Mouse (Mus musculus): Measurements from ENCODE around the gene Cog2. TPM values are rescaled to one million over a fixed set of nuclear protein-coding genes. Genes with fewer than 3 reads are reported as not detected.
A peak's percentile ranks its signal among the peaks of the same experiment; 100 is the strongest.

Gene Cog2
- 10 to 100 TPM; 37.1 to 41.7 TPM for total RNA-seq (2021)

DNA sequence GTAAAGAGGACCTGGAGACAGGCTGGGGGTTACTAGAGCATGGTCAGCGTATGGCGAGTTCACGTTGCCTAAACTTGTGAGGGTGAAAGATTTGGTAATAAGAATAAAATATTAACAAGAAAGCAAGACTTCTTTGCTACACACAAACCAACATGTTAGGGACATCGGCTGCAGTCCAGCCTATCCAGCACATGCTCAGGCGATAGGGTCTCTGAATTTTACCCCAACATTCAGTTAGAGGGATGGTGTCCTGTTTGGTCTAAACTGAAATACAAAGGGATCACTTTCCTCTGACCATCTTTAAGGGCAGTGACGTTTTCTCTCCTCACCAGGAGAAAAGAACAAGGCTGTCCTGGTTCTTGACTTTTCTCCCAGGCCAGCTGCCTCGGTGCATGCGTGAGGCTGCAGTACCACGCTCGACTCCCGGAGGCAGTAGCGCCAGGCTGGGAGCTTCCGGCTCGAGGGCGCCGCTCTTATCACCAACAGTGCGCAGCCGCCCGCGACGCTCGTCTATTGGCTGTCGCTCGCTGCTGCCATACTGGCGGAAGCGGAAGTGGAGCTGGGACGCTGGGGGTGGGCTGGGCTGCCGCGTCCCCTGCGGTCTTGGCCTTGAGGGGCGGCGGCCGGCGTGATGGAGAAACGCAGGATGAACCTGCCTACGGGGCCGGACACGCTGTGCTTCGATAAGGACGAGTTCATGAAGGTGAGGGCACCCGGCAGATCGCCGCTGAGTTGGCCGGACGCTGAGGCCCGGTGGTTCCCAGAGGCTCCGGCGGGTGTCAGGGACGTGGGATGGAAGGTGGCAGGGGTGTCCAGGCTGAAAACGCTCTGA lies at the start of gene Cog2:
Gene Cog2, plus strand, starts transcription at position 519 of the 832 bp plus-strand sequence.
- intact Hi-C loops (cut with DNase I), result loop anchor here (5.0 kb wide), 1 partner anchor 88 kb away; no protein-coding TSS in a partner anchor
- peak; percentile 90 to 91 for DNase-seq (ENCODE audit: low spot score in 2 of 2)

DNA sequence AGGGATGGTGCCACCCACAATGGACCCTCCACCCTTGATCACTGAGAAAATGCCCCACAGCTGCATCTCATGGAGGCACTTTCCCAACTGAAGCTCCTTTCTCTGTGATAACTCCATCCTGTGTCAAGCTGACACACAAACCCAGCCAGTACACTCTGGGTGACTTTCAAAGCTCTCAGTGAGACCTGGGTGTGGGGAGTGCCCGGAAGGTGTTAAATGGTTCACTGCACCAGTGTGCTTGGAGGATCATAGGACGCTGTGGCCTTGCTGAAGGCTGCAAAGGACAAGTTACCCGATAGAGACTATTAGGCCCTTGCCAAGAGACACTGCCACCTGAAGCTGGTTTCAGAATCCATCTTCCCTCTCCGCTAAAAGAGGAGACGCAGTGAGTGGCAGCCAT lies 44.9 kb upstream of the Cog2 start:
- no peak for DNase-seq (ENCODE audit: low spot score in 2 of 2)
- intact Hi-C loops (cut with DNase I), result loop anchor here (2.0 kb wide), 1 partner anchor 41 kb away; no protein-coding TSS in a partner anchor

DNA sequence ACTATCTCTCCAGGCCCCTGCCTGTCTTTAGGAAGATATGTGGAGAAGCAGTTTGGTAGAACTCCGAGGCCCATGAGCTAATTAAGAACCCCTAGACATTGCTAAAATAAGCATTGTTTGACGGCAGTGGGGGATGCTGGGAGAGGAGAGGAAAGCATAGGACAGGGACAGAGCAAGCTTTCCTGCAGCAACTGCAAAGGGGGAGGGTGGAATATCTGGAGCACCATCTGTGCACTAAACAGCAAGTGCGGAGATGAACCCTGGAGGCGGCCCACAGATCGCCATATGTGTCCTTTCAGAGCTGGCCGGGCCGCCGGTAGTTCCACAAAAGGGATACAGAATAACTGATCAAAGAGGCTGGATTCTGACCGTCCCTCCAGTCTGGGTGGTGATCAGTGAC lies 43.9 kb upstream of the Cog2 start:
- intact Hi-C loops (cut with DNase I), result loop anchor here (2.0 kb wide), 1 partner anchor 40 kb away; no protein-coding TSS in a partner anchor
- DNase-seq (ENCODE audit: low spot score in 2 of 2), result peak; percentile 77 to 84

DNA sequence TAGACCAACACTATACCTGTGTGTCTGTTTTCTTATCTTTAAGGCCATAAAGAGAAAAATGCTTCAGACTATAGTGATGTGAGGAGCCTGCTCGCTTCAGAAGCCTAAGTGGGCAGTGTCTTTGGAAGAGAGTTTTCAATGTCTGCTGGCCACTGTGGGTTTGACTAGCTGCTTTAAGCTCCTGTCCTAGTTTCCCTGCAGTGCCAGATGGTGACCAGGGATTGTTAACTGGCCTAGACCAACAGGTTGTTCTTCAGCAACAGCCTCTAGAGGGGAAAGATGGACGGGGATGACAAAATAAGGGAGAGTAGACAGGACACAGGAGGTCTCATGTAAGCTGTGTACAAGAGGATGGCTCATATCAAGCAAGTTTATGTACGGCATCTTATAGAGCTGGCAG lies 41.3 kb upstream of the Cog2 start:
- no peak for DNase-seq (ENCODE audit: low spot score in 2 of 2)

DNA sequence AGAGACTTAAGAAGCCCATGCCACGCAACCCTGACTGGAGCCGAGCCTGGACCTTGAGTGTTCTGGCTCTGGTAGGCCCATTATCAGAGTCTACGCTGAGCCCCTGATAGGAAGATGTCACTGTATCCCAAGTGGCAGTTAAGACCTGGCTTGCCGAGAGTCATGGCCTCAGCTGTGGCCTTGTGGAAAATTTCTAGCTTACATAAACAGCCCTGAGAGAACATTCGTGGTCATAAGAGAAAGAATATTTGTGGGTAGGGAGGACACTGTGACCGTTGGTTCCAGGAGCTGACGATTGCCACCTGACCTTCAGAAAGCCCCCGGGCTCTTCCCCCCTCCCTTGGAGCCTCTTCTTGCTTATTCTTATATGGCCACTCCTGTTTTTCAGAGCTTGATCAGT lies 40.2 kb upstream of the Cog2 start:
- DNase-seq (ENCODE audit: low spot score in 2 of 2), result no peak
- intact Hi-C loops (cut with DNase I), result no loop called here

More for the DNA sequence above, 41.3 kb upstream of the Cog2 start:
- intact Hi-C loops (cut with DNase I), result no loop called here

DNA sequence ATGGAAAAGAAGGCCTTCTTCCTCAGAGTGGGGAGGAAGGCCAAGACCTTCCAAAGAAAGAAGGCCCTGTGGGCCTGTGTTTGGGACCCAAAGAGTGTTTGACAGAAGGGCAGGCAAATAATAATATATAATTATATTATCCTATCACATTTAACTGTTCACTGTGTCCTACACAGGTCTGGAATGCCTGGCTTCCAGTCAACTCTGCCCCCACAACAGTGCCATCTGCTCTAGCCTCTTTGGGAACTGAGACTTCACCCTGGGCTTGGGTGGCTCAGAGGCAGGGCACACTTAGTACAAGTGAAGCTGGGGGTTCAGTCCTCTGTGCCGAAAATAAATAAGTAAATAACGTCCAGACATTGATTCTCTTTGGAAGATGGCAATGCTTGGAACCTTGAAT lies 37.8 kb upstream of the Cog2 start:
- intact Hi-C loops (cut with DNase I), result no loop called here
- DNase-seq (ENCODE audit: low spot score in 2 of 2), result peak in 1 of 2 experiments; percentile 24

DNA sequence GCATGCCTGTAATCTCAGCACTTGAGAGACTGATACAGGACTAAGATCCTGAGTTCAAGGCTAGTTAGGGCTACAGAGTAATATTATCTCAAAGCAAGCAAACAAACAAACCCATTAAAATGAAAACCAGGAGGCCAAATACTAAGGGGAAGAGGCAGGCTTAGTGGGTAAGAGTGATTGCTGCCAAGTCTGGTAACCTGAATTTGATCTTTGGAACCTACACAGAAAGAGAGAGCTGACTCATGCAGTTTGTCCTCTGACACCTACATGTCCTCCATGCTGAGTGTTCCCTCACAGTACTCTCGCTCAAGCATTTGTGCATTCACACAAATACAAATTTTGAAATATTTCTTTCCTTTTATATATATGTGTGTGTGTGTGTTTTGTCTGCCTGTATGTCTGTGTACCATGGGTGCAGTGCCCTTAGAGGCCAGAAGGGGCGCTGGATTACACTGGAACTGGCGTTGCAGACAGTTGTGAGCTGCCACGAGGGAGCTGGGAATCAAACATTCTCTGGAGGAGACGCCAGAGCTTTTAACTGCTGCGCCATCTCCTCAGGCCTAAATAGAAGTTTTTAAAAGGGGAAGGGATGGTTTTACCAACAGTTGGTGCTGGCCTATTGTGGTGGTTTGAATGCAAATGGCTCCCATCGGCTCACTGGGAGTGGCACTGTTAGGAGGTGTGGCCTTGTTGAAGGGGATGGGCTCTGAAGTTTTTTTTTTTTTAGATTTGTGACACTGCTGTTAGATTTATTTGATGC lies 37.0 kb upstream of the Cog2 start:
- intact Hi-C loops (cut with DNase I), result no loop called here
- no peak for DNase-seq (ENCODE audit: low spot score in 2 of 2)

DNA sequence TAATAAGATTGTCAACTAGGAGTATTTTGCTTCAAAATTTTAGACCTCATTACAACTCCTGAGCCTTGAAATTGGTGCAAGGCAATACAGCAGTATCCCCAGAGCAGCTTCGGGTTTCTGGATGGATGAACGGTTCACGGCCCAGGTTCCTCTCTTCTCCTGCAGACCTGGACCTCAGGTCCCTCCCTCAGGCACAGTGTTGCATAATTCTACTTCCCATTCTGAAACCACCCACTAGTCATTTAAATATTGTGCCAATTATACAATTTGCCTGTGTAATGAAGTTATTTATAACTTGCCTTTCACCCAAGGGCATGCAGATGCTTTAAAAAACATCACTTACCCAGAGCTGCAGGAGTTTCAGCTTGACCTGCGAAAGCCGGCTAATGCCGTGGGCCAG lies 31.3 kb upstream of the Cog2 start:
- intact Hi-C loops (cut with DNase I), result no loop called here
- DNase-seq (ENCODE audit: low spot score in 2 of 2), result no peak

DNA sequence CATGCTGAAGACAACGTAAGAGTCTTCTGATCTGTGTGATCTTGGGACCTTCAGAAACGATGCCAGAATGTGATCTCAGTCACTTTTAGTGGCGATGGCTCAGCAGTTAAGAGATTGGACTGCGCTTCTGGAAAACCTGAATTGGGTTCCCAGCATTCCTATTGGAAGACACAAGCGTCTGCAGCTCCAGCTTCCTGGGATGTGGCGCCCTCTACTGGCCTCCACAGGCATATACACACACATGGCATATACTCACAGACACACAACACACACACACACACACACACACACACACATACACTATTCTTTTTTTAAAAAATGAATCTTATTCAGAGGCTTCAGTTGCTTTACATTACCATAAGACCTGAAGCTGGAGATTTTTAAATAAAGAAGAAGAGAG lies 30.8 kb upstream of the Cog2 start:
- intact Hi-C loops (cut with DNase I), result no loop called here
- no peak for DNase-seq (ENCODE audit: low spot score in 2 of 2)

DNA sequence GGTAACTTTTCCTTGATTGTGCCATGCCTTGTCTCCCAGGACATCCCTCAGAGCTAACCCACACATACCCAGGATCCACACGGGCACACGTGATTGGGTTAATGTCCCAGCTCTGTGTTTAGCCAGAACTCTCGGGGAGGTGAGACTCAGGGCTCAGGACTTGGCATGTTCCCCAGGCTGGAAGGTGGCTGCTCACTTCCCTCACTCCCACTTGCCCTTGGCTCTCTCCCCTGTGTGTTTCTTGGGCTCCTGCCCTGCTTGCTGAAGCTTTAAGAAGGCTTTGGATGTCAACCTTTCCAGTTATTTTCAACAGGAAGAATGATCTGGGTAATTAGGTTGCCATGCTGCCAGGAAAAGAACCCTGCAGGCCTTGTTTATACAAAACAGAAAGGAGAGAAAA lies 26.2 kb upstream of the Cog2 start:
- peak in 1 of 2 experiments; percentile 31 for DNase-seq (ENCODE audit: low spot score in 2 of 2)
- intact Hi-C loops (cut with DNase I), result no loop called here

DNA sequence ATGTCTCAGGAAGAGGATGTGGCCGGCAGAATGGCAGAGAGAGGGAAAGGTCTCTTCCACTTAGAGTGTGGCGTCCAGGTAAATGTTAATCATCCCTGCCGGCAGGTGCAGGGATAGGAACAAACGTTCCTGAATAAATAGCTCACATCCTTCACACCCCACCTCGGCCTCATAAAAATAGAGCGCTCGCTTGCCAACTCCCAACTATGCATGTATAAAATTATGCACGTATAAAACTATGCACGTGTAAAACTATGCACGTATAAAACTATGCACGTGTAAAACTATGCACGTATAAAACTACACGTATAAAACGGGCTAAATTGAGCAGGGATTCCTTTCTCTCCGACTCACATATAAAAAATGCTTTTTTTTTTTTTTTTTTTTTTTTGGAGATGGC lies 25.6 kb upstream of the Cog2 start:
- intact Hi-C loops (cut with DNase I), result no loop called here
- no peak for DNase-seq (ENCODE audit: low spot score in 2 of 2)

DNA sequence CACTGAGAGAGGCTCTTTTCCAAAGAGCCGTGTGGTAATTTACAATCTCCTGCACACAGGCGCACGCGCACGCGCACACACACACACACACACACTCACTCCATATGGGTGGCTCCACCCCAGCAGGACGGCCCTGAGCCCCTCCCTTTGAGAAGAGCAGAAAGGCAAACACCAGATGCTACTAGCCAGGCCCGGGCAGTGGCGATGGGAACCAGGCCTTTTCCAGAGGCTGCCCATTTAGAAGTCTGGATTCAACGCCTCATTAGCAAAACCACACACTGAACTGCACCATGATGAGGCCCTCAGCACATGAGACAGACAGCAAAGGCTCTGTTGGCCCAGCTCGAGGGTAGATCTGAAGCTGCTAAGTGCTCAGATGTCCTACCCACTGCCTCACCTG lies 24.9 kb upstream of the Cog2 start:
- intact Hi-C loops (cut with DNase I), result no loop called here
- no peak for DNase-seq (ENCODE audit: low spot score in 2 of 2)

DNA sequence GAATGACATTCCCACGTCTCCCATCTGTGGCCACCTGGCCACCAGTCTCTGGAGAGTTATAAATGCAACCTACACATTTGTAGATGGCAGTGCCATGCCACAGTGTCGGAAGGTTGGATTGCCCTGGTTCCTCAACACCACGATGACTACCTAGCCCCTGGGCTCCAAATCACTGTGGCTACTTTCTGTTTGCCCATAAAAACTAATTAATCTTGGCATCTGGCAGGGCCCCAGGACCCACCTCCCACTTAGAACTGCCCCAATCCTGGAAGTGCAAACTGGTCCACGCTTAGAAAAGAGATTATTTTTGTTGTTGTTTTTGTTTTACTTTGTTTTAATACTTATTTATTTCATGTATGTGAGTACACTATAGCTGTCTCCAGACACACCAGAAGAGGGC lies 24.3 kb upstream of the Cog2 start:
- intact Hi-C loops (cut with DNase I), result no loop called here
- DNase-seq (ENCODE audit: low spot score in 2 of 2), result no peak

DNA sequence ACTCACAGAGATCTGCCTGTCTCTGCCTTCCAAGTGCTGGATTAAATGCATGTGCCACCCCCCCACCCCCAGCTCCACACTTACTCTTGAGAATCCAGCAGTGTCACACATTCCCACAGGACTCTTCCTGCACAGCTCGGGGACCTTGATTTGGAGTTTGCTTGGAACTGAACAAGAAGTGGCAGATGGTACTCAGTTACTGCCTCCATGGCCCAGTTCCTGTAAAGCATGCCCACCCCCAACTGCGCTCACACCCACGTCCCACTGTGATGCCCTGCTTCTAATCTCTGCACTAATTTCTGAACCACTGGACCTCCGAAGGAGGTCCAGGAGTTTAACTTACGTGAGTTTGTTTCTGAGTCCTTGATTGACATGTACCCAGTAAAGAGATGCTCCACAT lies 23.7 kb upstream of the Cog2 start:
- intact Hi-C loops (cut with DNase I), result no loop called here
- DNase-seq (ENCODE audit: low spot score in 2 of 2), result no peak

DNA sequence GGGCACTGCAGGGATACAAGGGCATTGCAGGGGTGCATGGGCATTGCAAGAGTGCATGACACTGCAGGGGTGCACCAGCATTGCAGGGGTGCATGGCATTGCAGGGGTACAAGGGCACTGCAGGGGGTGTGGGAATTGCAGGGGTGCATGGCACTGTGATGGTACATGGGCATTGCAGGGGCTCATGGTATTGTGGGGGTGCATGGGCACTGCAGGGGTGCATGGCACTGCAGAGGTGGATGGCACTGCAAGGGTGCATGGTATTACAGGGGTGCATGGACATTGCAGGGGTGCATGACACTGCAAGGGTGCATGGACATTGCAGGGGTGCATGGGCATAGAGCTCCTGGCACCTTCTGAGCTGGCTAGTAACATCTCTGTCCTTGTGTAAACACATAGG lies 22.2 kb upstream of the Cog2 start:
- intact Hi-C loops (cut with DNase I), result no loop called here
- no peak for DNase-seq (ENCODE audit: low spot score in 2 of 2)

DNA sequence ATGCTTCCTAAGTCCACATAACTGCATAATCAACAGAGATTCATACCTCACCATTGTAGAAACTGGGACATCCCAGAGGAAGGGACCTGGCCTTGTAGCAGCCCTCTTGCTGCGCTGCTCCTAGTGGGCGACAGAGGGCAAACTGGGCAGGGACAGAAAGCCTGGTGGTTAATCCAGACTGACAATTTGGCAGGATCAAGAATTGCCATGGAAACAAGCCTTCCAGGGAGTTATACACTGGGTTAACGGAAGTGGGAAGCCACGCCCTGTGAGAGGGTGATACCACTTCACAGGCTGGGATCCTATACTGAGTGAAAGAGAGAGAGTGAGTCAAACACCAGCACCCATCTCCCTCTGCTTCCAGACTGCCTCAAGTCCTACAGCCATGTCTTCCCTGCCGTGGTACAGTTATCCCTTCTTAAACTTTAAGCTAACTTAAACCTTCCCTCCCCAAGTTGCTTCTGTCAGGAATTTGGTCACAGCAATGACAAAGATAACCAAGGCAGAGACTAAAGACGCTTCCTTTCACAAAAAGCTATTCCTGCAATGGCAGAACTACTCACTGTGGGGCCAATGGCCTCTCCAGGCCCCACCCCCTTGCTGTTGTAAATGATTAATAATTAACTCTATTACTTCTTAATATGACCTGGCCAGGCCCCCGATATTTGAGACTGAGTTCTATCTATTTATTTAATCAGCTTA lies 21.2 kb upstream of the Cog2 start:
- no peak for DNase-seq (ENCODE audit: low spot score in 2 of 2)
- intact Hi-C loops (cut with DNase I), result no loop called here

DNA sequence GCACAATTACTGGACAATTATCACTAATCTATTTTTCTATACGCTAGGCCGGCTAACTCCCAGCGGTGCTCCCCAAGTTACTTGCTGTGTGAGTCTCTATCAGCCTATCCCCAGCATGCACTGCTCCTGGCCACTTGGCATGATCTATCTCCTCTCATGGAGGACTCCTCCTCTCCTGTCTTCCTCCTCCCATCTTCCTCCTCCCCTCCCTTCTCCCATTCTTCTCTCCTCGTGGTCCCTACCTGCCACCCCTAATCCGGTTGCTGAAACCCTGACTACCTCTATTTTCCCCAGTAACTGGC lies 20.7 kb upstream of the Cog2 start:
- no peak for DNase-seq (ENCODE audit: low spot score in 2 of 2)
- intact Hi-C loops (cut with DNase I), result no loop called here

DNA sequence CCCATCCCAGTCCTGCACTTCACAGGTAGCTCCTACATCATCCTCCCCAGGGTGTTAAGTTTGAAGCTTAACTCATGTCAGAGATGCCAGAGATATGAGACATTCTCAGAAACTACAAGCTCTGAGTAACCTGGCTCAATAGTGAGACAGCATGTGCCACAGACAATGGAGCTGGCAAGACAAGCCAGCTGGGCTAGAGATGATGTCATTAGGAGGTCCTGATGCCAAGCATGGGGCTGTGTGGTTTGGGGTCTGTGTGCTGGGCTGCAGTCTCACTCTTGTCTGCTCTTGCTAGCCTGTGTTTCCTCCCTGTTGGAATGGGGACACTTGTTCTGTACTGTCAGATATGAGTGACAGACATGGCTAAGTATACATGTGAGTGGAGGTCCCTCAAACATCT lies 14.9 kb upstream of the Cog2 start:
- DNase-seq (ENCODE audit: low spot score in 2 of 2), result no peak
- intact Hi-C loops (cut with DNase I), result loop anchor here (5.0 kb wide), 2 partner anchors 43 to 108 kb away; no protein-coding TSS in a partner anchor

DNA sequence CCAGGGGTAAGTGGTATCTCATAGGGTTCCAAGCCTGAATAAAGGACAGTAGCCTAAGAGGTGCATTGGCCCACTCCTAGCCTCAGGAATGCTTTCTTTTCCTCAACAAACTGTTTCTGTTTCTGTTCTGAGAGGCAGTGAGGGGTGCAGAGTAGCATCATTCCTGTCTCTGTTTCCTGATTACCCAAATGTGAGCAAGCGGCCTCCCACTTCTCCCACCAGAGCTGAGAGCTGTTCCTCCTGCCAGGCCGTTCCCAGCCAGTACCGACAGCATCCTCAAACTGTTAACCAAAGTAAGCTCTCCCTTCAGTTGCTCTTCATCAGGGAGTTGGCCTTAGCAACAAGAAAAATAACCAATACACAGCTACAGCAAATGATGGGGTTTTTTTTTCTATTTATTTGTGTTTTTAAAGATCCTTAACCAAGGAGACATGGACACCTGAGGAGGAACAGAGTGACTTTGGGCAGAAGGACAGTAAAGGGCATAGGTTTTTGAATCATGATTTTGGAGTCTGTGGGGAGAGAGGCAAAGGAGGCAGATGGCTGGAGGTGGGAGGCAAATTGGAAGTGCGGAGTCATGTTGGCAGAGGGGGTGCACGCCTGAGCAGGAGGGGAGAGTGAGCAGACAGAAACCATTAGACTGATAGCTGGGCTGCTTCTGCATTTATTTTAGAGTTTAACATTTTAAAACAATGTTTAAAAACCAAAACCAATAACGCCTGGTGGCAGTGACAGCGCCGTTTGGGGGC lies 12.8 kb upstream of the Cog2 start:
- intact Hi-C loops (cut with DNase I), result loop anchor here (5.0 kb wide), 2 partner anchors 45 to 110 kb away; no protein-coding TSS in a partner anchor
- DNase-seq (ENCODE audit: low spot score in 2 of 2), result peak; percentile 72 to 78

DNA sequence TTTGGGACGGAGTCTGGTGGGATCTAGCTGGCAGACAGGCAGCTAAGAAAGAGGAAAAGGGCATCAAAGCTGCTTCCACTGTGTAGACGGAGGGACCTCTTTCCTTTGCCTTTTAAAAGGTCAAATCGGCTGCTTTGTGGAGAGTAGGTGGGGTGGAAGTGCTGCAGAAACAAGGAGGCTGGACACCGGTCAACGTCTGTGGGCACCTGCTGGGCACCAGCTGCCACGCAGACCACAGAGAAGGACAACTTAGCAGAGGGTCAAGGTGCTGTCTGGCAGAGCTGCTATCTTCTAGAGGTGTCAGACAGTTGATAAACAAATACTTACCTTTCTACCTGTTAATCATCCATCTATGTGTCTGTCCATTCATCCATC lies 12.3 kb upstream of the Cog2 start:
- no peak for DNase-seq (ENCODE audit: low spot score in 2 of 2)
- intact Hi-C loops (cut with DNase I), result loop anchor here (5.0 kb wide), 2 partner anchors 46 to 111 kb away; no protein-coding TSS in a partner anchor

Measured in left cerebral cortex, postnatal 36 days (tissue).